Mouse (Mus musculus) MEL (cell line): ENCODE results near the gene Rpl35. TPM values are rescaled to one million over a fixed set of nuclear protein-coding genes. Genes with fewer than 3 reads are reported as not detected.

Experiments used
- DNase-seq: peaks from one replicate; pipeline ENCODE4 v3.0.0; 2011; ENCODE audit warnings: low read depth, low spot score
- H3K27ac ChIP-seq: 2 replicates; pipeline ENCODE4 v1.5.1; 2012; ENCODE audit warnings: low read depth, mild to moderate bottlenecking, control low read depth, low read length, moderate library complexity; ENCODE audit not compliant: control insufficient read depth
- H3K27me3 ChIP-seq, 2 experiments: fragments of 150-350 bp in 1 of 2; sonication (generic) in 1 of 2; 2 replicates each; pipeline ENCODE4 v1.6.1; 2012; ENCODE audit warnings: low read length in 2 of 2, mild to moderate bottlenecking in 2 of 2, improper control_type of control experiment in 1 of 2, moderate library complexity in 1 of 2; ENCODE audit not compliant: insufficient read depth in 2 of 2, control insufficient read depth in 1 of 2
- H3K36me3 ChIP-seq, 2 experiments: 2 replicates each; pipeline ENCODE4 v1.6.1; 2012 to 2014; ENCODE audit warnings: low read length in 2 of 2, improper control_type of control experiment in 1 of 2, inconsistent platforms in 1 of 2, mild to moderate bottlenecking in 1 of 2; ENCODE audit not compliant: insufficient read depth in 2 of 2, control insufficient read depth in 1 of 2
- H3K4me1 ChIP-seq, 2 experiments: fragments of 150-350 bp in 1 of 2; sonication (generic) in 1 of 2; 2 replicates each; pipeline ENCODE4 v1.6.1; 2012; ENCODE audit warnings: low read length in 2 of 2, improper control_type of control experiment in 1 of 2, mild to moderate bottlenecking in 1 of 2; ENCODE audit not compliant: insufficient read depth in 2 of 2, control insufficient read depth in 1 of 2
- H3K4me3 ChIP-seq, 2 experiments: fragments of 150-350 bp in 1 of 2; sonication (generic) in 1 of 2; 2 replicates each; pipeline ENCODE4 v1.5.1; 2012; ENCODE audit warnings: low read depth in 2 of 2, low read length in 2 of 2, mild to moderate bottlenecking in 2 of 2, moderate library complexity in 2 of 2, control low read depth in 1 of 2, improper control_type of control experiment in 1 of 2; ENCODE audit not compliant: control insufficient read depth in 1 of 2, insufficient read depth in 1 of 2
- H3K79me2 ChIP-seq: 2 replicates; pipeline ENCODE4 v1.6.1; 2012; ENCODE audit warnings: mild to moderate bottlenecking, low read length, moderate library complexity; ENCODE audit not compliant: control insufficient read depth, poor library complexity, insufficient read depth
- H3K9ac ChIP-seq: 2 replicates; pipeline ENCODE4 v1.6.1; 2012; ENCODE audit warnings: low read depth, mild to moderate bottlenecking, control low read depth, low read length, moderate library complexity; ENCODE audit not compliant: control insufficient read depth, poor library complexity, severe bottlenecking
- H3K9me3 ChIP-seq: fragments of 150-350 bp; sonication (generic); replicated peaks from 2 replicates; pipeline ENCODE4 v1.6.1; 2012; ENCODE audit warnings: mild to moderate bottlenecking, low read length, improper control_type of control experiment, moderate library complexity; ENCODE audit not compliant: insufficient read depth
- CTCF ChIP-seq, 3 experiments: IDR thresholded peaks in 2 of 3; conservative IDR thresholded peaks in 1 of 3; 2 replicates each; pipeline ENCODE4 v1.5.1; 2011 to 2012; ENCODE audit warnings: low read length in 3 of 3, low read depth in 2 of 3, mild to moderate bottlenecking in 2 of 3, improper control_type of control experiment in 1 of 3, inconsistent platforms in 1 of 3, mixed read lengths in 1 of 3, moderate library complexity in 1 of 3; ENCODE audit not compliant: control insufficient read depth in 1 of 3, insufficient read depth in 1 of 3, poor library complexity in 1 of 3, severe bottlenecking in 1 of 3
- EP300 ChIP-seq, 2 experiments: IDR thresholded peaks; 2 replicates each; pipeline ENCODE4 v1.6.1; 2011; ENCODE audit warnings: improper control_type of control experiment in 2 of 2, low read length in 2 of 2, low read depth in 1 of 2, mild to moderate bottlenecking in 1 of 2
- ETS1 ChIP-seq: IDR thresholded peaks from 2 replicates; pipeline ENCODE4 v1.6.1; 2012; ENCODE audit warnings: low read depth, mild to moderate bottlenecking, inconsistent platforms, low read length, improper control_type of control experiment, moderate library complexity
- GATA1 ChIP-seq: IDR thresholded peaks from 2 replicates; pipeline ENCODE4 v1.6.1; 2011; ENCODE audit warnings: low read depth, low read length, improper control_type of control experiment
- HCFC1 ChIP-seq: IDR thresholded peaks from 2 replicates; pipeline ENCODE4 v1.6.1; 2012; ENCODE audit warnings: low read depth, mild to moderate bottlenecking, inconsistent platforms, low read length, improper control_type of control experiment, moderate library complexity
- JUND ChIP-seq: IDR thresholded peaks from 2 replicates; pipeline ENCODE4 v1.6.1; 2011; ENCODE audit warnings: low read depth, mild to moderate bottlenecking, improper control_type of control experiment, low read length
- MAFK ChIP-seq: IDR thresholded peaks from 2 replicates; pipeline ENCODE4 v1.6.1; 2011; ENCODE audit warnings: low read depth, mild to moderate bottlenecking, low read length, improper control_type of control experiment, borderline replicate concordance
- MAZ ChIP-seq: IDR thresholded peaks from 2 replicates; pipeline ENCODE4 v1.6.1; 2012; ENCODE audit warnings: low read depth, mild to moderate bottlenecking, inconsistent platforms, low read length, improper control_type of control experiment
- MEF2A ChIP-seq: IDR thresholded peaks from 2 replicates; pipeline ENCODE4 v1.6.1; 2014; ENCODE audit warnings: low read depth, mild to moderate bottlenecking, inconsistent platforms, low read length, improper control_type of control experiment; ENCODE audit not compliant: poor library complexity, insufficient replicate concordance, severe bottlenecking; ENCODE audit errors: extremely low read depth
- POLR2A ChIP-seq, 2 experiments: IDR thresholded peaks; 2 replicates each; pipeline ENCODE4 v1.6.1; 2011 to 2012; ENCODE audit warnings: low read length in 2 of 2, mild to moderate bottlenecking in 2 of 2, control low read depth in 1 of 2, improper control_type of control experiment in 1 of 2, low read depth in 1 of 2, moderate library complexity in 1 of 2; ENCODE audit not compliant: control insufficient read depth in 1 of 2, insufficient read depth in 1 of 2, poor library complexity in 1 of 2
- POLR2AphosphoS5 ChIP-seq: IDR thresholded peaks from 2 replicates; pipeline ENCODE4 v1.6.1; 2012; ENCODE audit warnings: low read depth, borderline replicate concordance, mild to moderate bottlenecking, inconsistent platforms, low read length, moderate library complexity, mixed read lengths
- RAD21 ChIP-seq: IDR thresholded peaks from 2 replicates; pipeline ENCODE4 v1.6.1; 2011; ENCODE audit warnings: mild to moderate bottlenecking, low read depth, low read length, improper control_type of control experiment
- TAL1 ChIP-seq: IDR thresholded peaks from 2 replicates; pipeline ENCODE4 v1.6.1; 2012; ENCODE audit warnings: mild to moderate bottlenecking, inconsistent platforms, low read length, moderate library complexity, mixed read lengths
- TBP ChIP-seq: IDR thresholded peaks from 2 replicates; pipeline ENCODE4 v1.8.0; 2011; ENCODE audit warnings: low read depth, low read length, improper control_type of control experiment
- TCF12 ChIP-seq: IDR thresholded peaks from 2 replicates; pipeline ENCODE4 v1.6.1; 2014; ENCODE audit warnings: low read depth, mild to moderate bottlenecking, inconsistent platforms, low read length, improper control_type of control experiment, moderate library complexity
- ZKSCAN1 ChIP-seq: IDR thresholded peaks from 2 replicates; pipeline ENCODE4 v1.6.1; 2012; ENCODE audit warnings: low read depth, mild to moderate bottlenecking, inconsistent platforms, low read length, improper control_type of control experiment, moderate library complexity
- polyA plus RNA-seq, 2 experiments: library from polyadenylated mRNA; stranded (reverse) in 1 of 2; unstranded in 1 of 2; fragments of >175 nt in 1 of 2; fragments of >200 nt in 1 of 2; gene quantifications; 2 replicates each; pipeline versions ENCODE4 v1.2.1 to v1.2.4; 2012; ENCODE audit warnings: low replicate concordance in 2 of 2, low read depth in 1 of 2; ENCODE audit not compliant: insufficient read length in 2 of 2, insufficient read depth in 1 of 2, missing spikeins in 1 of 2
- total RNA-seq: library from RNA; depleted of rRNA; stranded (reverse); fragments of 300-350 nt; gene quantifications from 2 replicates; pipeline ENCODE4 v1.2.3, GENCODE M21; 2012; rRNA removed

Rpl35 gene
- 1,667 and 1,814 TPM in 2 replicates for total RNA-seq
- 100 to 1,000 TPM in 1 of 2 experiments, not detected in 1; 930 TPM for polyA plus RNA-seq

DNA sequence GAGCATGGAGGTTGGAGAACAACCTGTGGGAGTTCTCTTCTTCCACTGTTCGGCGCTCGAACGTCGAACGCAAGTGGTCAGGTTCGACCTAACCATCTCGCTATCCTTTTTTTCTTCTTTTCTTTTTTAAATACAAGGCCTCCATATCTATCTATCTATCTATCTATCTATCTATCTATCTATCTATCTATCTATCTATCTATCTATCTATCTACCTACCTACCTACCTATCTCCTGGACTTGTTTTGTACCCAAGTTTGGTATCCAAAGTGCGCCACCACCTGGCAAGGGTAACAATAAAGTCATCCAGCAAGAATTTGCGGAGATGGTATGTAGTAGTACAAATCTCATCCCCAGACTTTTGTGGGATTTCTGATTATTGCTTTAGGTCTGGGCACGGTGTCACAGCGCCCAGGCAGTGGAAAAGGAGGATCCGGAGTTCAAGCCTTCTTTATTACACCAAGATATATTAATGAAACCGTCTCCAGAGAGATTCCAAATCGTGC, at the start of gene Rpl35:
Gene Rpl35, minus strand, starts transcription at position 51 of the 506 bp plus-strand sequence.
- peak within 1 kb of the TSS; percentile 97 for H3K9ac ChIP-seq
- no peaks in the 10 kb centered on the region for H3K27me3 ChIP-seq
- peak within 1 kb of the TSS; percentile 86 to 88 for H3K4me3 ChIP-seq
- DNase-seq, result peak; percentile 83
- TF ChIP-seq TBP (no peak), CTCF (IDR thresholded peaks at IDR 0.05 in 2 of 3, conservative IDR thresholded peaks at IDR 0.05 in 1 of 3; ENCODE audit: control insufficient read depth in 1 of 3, insufficient read depth in 1 of 3, low read depth in 2 of 3, low read length in 3 of 3, poor library complexity in 1 of 3, severe bottlenecking in 1 of 3) (peak; percentile 34 to 50 (median 49)), GATA1 (peak; percentile 77)
- TF ChIP-seq, all 39 proteins: peak for 2
- Histone ChIP-seq H3K79me2 (peaks cover 64% of the 10 kb centered on the region), H3K36me3 (peaks cover 0 to 28% of the 10 kb centered on the region in 2 experiments; a peak in 3 of 4 replicates), H3K27ac (peak within 1 kb of the TSS; percentile 83), H3K9me3 (no peaks in the 10 kb centered on the region), H3K4me1 (peaks cover 9 to 21% of the 10 kb centered on the region in 2 experiments)

- H3K4me1 ChIP-seq, result no peaks in the 10 kb centered on the region
- H3K79me2 ChIP-seq, result no peaks in the 10 kb centered on the region
- TF ChIP-seq MAFK, result no peak
- TF ChIP-seq TBP, result no peak
- TF ChIP-seq HCFC1, result no peak
- no peak for TF ChIP-seq TAL1
- TF ChIP-seq ZKSCAN1, result no peak
- TF ChIP-seq MEF2A, result no peak
- no peak for TF ChIP-seq POLR2AphosphoS5
- no peak for TF ChIP-seq MAZ
- TF ChIP-seq POLR2A (IDR thresholded peaks at IDR 0.05; ENCODE audit: control insufficient read depth in 1 of 2, insufficient read depth in 1 of 2, low read depth in 1 of 2, low read length in 2 of 2, poor library complexity in 1 of 2), result no peak
- no peak for TF ChIP-seq RAD21
- TF ChIP-seq TCF12, result no peak
- TF ChIP-seq EP300 (IDR thresholded peaks at IDR 0.05; ENCODE audit: low read depth in 1 of 2, low read length in 2 of 2), result no peak
- TF ChIP-seq ETS1, result no peak
- TF ChIP-seq JUND, result no peak
- TF ChIP-seq CTCF (IDR thresholded peaks at IDR 0.05 in 2 of 3, conservative IDR thresholded peaks at IDR 0.05 in 1 of 3; ENCODE audit: control insufficient read depth in 1 of 3, insufficient read depth in 1 of 3, low read depth in 2 of 3, low read length in 3 of 3, poor library complexity in 1 of 3, severe bottlenecking in 1 of 3), result no peak
- TF ChIP-seq, all 39 proteins: peak for 0
- Histone ChIP-seq H3K36me3 (peaks cover 2 to 18% of the 10 kb centered on the region in 2 experiments; a peak in 2 of 4 replicates), H3K9me3 (no peaks in the 10 kb centered on the region), H3K27ac (no peak overlapping the region), H3K27me3 (no peaks in the 10 kb centered on the region), H3K4me3 (no peak overlapping the region), H3K9ac (no peak overlapping the region)
- no peak for DNase-seq
These were observed 43.1 kb upstream of the Rpl35 start for GRCm38 (mm10) chr2:39048515-39048914.
